Mouse (Mus musculus): Measurements from ENCODE around the gene Nfe2. TPM values are rescaled to one million over a fixed set of nuclear protein-coding genes. Genes with fewer than 3 reads are reported as not detected.
"Not testable (repeated sequence)": the region's sequence is repeated elsewhere in the genome, so short reads cannot be mapped to it uniquely, and the experiment has no call there.

The Nfe2 gene
- total and polyA plus RNA-seq, 3 experiments: 0.14 TPM; not detected in 2

DNA sequence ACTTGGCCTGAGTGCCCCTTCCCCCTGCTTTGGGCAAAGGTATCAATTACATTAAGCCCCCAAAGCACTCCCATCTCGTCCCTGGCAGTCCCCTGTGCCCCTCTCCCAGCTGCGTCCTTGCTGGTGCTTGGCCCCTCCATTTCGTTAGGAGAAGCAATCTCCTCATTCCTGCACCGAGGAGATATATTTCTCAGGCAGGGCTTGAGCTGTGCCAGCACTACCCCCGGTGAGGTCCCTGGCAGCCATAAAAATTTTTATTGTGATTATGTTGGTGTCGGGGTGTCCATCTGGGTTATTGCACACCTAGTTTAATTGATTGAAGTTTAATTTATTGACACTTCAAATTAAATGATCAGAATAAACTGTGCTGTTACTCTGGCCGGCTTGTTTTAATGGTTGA is 19.7 kb upstream of the Nfe2 start:
- no peak overlapping the region for H3K9ac ChIP-seq (ENCODE audit: insufficient read depth, low read depth)
- in situ Hi-C loops (cut with MboI; ENCODE audit: low pct_ligation_motif_present, low pct_unique_long_range_greater_than_20kb, low sequenced_read_pairs) (no loop called here), dilution Hi-C loops (cut with MboI; ENCODE audit: extremely low pct_ligation_motif_present, extremely low pct_unique_long_range_greater_than_20kb, low sequenced_read_pairs) (no loop called here)
- H3K4me3 ChIP-seq (replicated peaks in 1 of 3; ENCODE audit: low read depth in 2 of 3, low read length in 2 of 3, poor library complexity in 1 of 3): no peak overlapping the region
- TF ChIP-seq ETS1 (conservative IDR thresholded peaks at IDR 0.05; ENCODE audit: low read depth, low read length) (no peak), SIN3A (IDR thresholded peaks at IDR 0.05; ENCODE audit: low read length) (no peak)
- peaks cover 0 to 49% of the 10 kb centered on the region in 2 experiments; a peak in 2 of 4 replicates for H3K4me1 ChIP-seq (ENCODE audit: control insufficient read depth in 1 of 2, insufficient read depth in 2 of 2)
- no peak overlapping the region; the same call in 1 of the 2 replicates for H3K27ac ChIP-seq (ENCODE audit: insufficient read depth, low read depth)
- H3K4me2 ChIP-seq (ENCODE audit: insufficient read depth, low read depth, poor library complexity, severe bottlenecking): no peak overlapping the region
- H3K36me3 ChIP-seq (replicated peaks in 1 of 2; ENCODE audit: control insufficient read depth in 1 of 2, insufficient read depth in 1 of 2, low read length in 1 of 2): peaks cover 13 to 31% of the 10 kb centered on the region in 2 experiments
- no peaks in the 10 kb centered on the region for H3K9me3 ChIP-seq (replicated peaks; ENCODE audit: low read length)
- DNase-seq (ENCODE audit: extremely low read depth): no peak
- H3K79me2 ChIP-seq (replicated peaks; ENCODE audit: control insufficient read depth, extremely low read depth, insufficient read depth, poor library complexity, severe bottlenecking): peaks cover 66% of the 10 kb centered on the region
- no peaks in the 10 kb centered on the region for H3K27me3 ChIP-seq (replicated peaks)

- peaks cover 9 to 26% of the 10 kb centered on the region in 2 experiments for H3K36me3 ChIP-seq (replicated peaks in 1 of 2; ENCODE audit: control insufficient read depth in 1 of 2, insufficient read depth in 1 of 2, low read length in 1 of 2)
- in situ Hi-C loops (cut with MboI; ENCODE audit: low pct_ligation_motif_present, low pct_unique_long_range_greater_than_20kb, low sequenced_read_pairs); DNase-seq (ENCODE audit: extremely low read depth); dilution Hi-C loops (cut with MboI; ENCODE audit: extremely low pct_ligation_motif_present, extremely low pct_unique_long_range_greater_than_20kb, low sequenced_read_pairs); H3K9me3 ChIP-seq (replicated peaks; ENCODE audit: low read length); H3K9ac ChIP-seq (ENCODE audit: insufficient read depth, low read depth); H3K4me3 ChIP-seq (replicated peaks in 1 of 3; ENCODE audit: low read depth in 2 of 3, low read length in 2 of 3, poor library complexity in 1 of 3); H3K27me3 ChIP-seq (replicated peaks); H3K27ac ChIP-seq (ENCODE audit: insufficient read depth, low read depth); H3K4me2 ChIP-seq (ENCODE audit: insufficient read depth, low read depth, poor library complexity, severe bottlenecking): not testable (repeated sequence)
- H3K79me2 ChIP-seq (replicated peaks; ENCODE audit: control insufficient read depth, extremely low read depth, insufficient read depth, poor library complexity, severe bottlenecking): peaks cover 53% of the 10 kb centered on the region
- peaks cover 0 to 40% of the 10 kb centered on the region in 2 experiments; a peak in 2 of 4 replicates for H3K4me1 ChIP-seq (ENCODE audit: control insufficient read depth in 1 of 2, insufficient read depth in 2 of 2)
Measured at GRCm38 (mm10) chr15:103275943-103276342, 17.7 kb upstream of the Nfe2 start.

DNA sequence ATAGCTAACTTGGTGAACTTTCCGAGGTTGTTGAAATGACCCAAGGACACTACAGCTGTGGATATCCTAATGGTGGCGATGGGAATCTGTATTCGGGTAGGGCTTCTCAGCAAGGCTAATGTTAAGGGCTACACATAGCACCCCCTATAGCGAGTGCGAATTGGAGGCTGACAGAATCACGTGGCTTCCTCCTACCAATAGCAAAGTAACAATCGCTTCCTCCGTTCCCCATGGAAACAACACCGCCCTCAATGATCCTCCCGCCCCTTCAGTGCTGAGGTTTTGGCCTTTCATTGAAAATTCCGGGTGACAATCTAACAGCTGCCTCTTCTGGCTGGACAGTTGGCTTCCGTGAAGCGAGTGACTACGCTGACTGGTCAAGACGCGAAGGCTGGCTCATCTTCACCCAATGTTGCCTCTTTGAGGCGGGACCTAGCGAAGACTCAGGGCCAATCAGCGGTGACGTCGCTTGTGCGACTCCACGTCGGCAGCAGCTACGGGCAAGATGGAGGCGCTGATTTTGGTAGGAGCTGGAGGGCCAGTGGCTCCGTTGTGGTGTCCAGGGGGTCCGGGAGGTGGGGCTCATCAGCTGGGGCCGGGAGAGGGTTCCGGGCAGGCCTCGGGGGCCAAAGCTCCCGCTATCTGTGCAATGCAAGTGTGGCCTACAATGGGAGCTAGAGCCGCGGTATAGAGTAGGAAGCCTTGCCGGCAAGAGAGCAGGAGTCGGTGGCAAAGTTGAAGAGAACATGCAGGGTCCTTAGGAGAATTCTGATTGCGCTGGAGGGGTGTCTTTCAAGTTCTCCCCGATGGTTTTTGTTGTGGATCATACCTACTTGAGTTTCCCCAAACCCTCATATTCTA is 14.4 kb upstream of the Nfe2 start, which contains the start of gene Copz1:
Gene Copz1 (plus strand): TSS at position 296 of the 861 bp plus-strand sequence.
- Histone ChIP-seq H3K27me3 (replicated peaks) (no peaks in the 10 kb centered on the region), H3K79me2 (replicated peaks; ENCODE audit: control insufficient read depth, extremely low read depth, insufficient read depth, poor library complexity, severe bottlenecking) (peaks cover 35% of the 10 kb centered on the region), H3K9ac (ENCODE audit: insufficient read depth, low read depth) (peak within 1 kb of the TSS; percentile 82), H3K4me1 (ENCODE audit: control insufficient read depth in 1 of 2, insufficient read depth in 2 of 2) (peaks cover 0 to 28% of the 10 kb centered on the region in 2 experiments; a peak in 2 of 4 replicates), H3K4me3 (replicated peaks in 1 of 3; ENCODE audit: low read depth in 2 of 3, low read length in 2 of 3, poor library complexity in 1 of 3) (peak within 1 kb of the TSS; percentile 68 to 91 (median 74)), H3K9me3 (replicated peaks; ENCODE audit: low read length) (no peaks in the 10 kb centered on the region), H3K4me2 (ENCODE audit: insufficient read depth, low read depth, poor library complexity, severe bottlenecking) (peak within 1 kb of the TSS; percentile 99), H3K36me3 (replicated peaks in 1 of 2; ENCODE audit: control insufficient read depth in 1 of 2, insufficient read depth in 1 of 2, low read length in 1 of 2) (peaks cover under 1 to 10% of the 10 kb centered on the region in 2 experiments), H3K27ac (ENCODE audit: insufficient read depth, low read depth) (no peak within 1 kb of the TSS)
- in situ Hi-C loops (cut with MboI; ENCODE audit: low pct_ligation_motif_present, low pct_unique_long_range_greater_than_20kb, low sequenced_read_pairs) (no loop called here), dilution Hi-C loops (cut with MboI; ENCODE audit: extremely low pct_ligation_motif_present, extremely low pct_unique_long_range_greater_than_20kb, low sequenced_read_pairs) (no loop called here)
- peak; percentile 100 for DNase-seq (ENCODE audit: extremely low read depth)
- TF ChIP-seq MYC (IDR thresholded peaks at IDR 0.05; ENCODE audit: low read depth, low read length): peak; percentile 86
- TF ChIP-seq MAFK (IDR thresholded peaks at IDR 0.05; ENCODE audit: insufficient replicate concordance, low read length): no peak
- TF ChIP-seq RCOR1 (conservative IDR thresholded peaks at IDR 0.05; ENCODE audit: low read depth, low read length): no peak
- TF ChIP-seq TCF12 (IDR thresholded peaks at IDR 0.05; ENCODE audit: low read depth, low read length): peak; percentile 75; the same call in 1 of the 2 replicates
- peak; percentile 52; the same call in 1 of the 2 replicates for TF ChIP-seq NRF1 (IDR thresholded peaks at IDR 0.05; ENCODE audit: low read depth, low read length)
- no peak for TF ChIP-seq E2F4 (IDR thresholded peaks at IDR 0.05; ENCODE audit: insufficient replicate concordance, low read depth, low read length)
- peak; percentile 80 for TF ChIP-seq HCFC1 (IDR thresholded peaks at IDR 0.05; ENCODE audit: low read depth, low read length)
- peak; percentile 76 for TF ChIP-seq NELFE (IDR thresholded peaks at IDR 0.05; ENCODE audit: low read depth, low read length)
- 0 out of 2 replicates have a peak, but pooled peaks have one; percentile 27 for TF ChIP-seq IRF4 (IDR thresholded peaks at IDR 0.05; ENCODE audit: low read depth, low read length)
- TF ChIP-seq CTCF (conservative IDR thresholded peaks at IDR 0.05 in 1 of 2, IDR thresholded peaks at IDR 0.05 in 1 of 2; ENCODE audit: low read depth in 2 of 2, low read length in 2 of 2): peak in 1 of 2 experiments; percentile 49; a peak in 2 of 4 replicates
- TF ChIP-seq USF2 (conservative IDR thresholded peaks at IDR 0.05; ENCODE audit: low read depth, low read length): peak; percentile 96
- no peak for TF ChIP-seq PAX5 (IDR thresholded peaks at IDR 0.05; ENCODE audit: low read length)
- TF ChIP-seq MXI1 (IDR thresholded peaks at IDR 0.05; ENCODE audit: low read depth, low read length): peak; percentile 97
- peak; percentile 98 for TF ChIP-seq MAX (IDR thresholded peaks at IDR 0.05; ENCODE audit: low read length)
- peak; percentile 100 for TF ChIP-seq UBTF (IDR thresholded peaks at IDR 0.05; ENCODE audit: low read depth, low read length)
- TF ChIP-seq EP300 (IDR thresholded peaks at IDR 0.05; ENCODE audit: low read length): no peak
- peak; percentile 84 for TF ChIP-seq POLR2AphosphoS2 (IDR thresholded peaks at IDR 0.05; ENCODE audit: low read depth, low read length)
- TF ChIP-seq ZMIZ1 (IDR thresholded peaks at IDR 0.05; ENCODE audit: low read depth, low read length): peak; percentile 88
- TF ChIP-seq RAD21 (IDR thresholded peaks at IDR 0.05; ENCODE audit: low read depth, low read length): no peak; the same call in 1 of the 2 replicates
- TF ChIP-seq ETS1 (conservative IDR thresholded peaks at IDR 0.05; ENCODE audit: low read depth, low read length): no peak
- no peak for TF ChIP-seq SMC3 (IDR thresholded peaks at IDR 0.05; ENCODE audit: low read depth, low read length)
- TF ChIP-seq JUND (conservative IDR thresholded peaks at IDR 0.05; ENCODE audit: low read depth, low read length): no peak
- peak; percentile 96 for TF ChIP-seq CHD2 (IDR thresholded peaks at IDR 0.05; ENCODE audit: low read length)

All from CH12.LX (cell line).